In genomic region chr3:115884086-115884485, GRCm38 (mm10) we compare ENCODE assay signal across 24 mouse cellular contexts.
"Had no signal": no experiment of that assay in that cellular context is flagged by ENCODE, and none has a peak within 500 bp of the region (broad histone marks: within the 10 kb centered on the region; RNA-seq: fewer than 3 reads in every experiment).

No protein-coding gene starts in this region.

- ATAC-seq: hindbrain, postnatal 0 days; intestine, embryonic 16.5 days had no signal

- H3K4me1 ChIP-seq: heart, embryonic 12.5 days; limb, embryonic 15.5 days had no signal

- H3K4me2 ChIP-seq: heart, embryonic 12.5 days; hindbrain, embryonic 13.5 days; hindbrain, embryonic 15.5 days; kidney, embryonic 15.5 days; limb, embryonic 13.5 days; limb, embryonic 15.5 days; liver, embryonic 11.5 days had no signal

- H3K4me3 ChIP-seq: gastrocnemius, adult 2 months; heart, embryonic 10.5 days; heart, embryonic 12.5 days; hindbrain, embryonic 13.5 days; hindbrain, embryonic 15.5 days; kidney, embryonic 15.5 days; limb, embryonic 13.5 days; limb, embryonic 15.5 days had no signal

- H3K9me3 ChIP-seq: heart, embryonic 10.5 days; heart, embryonic 12.5 days; hindbrain, embryonic 13.5 days; hindbrain, embryonic 15.5 days; kidney, embryonic 15.5 days; limb, embryonic 13.5 days; limb, embryonic 15.5 days had no signal

- H3K27me3 ChIP-seq: heart, embryonic 12.5 days; hindbrain, embryonic 13.5 days; hindbrain, embryonic 15.5 days; kidney, embryonic 15.5 days; limb, embryonic 13.5 days; limb, embryonic 15.5 days had no signal

- DNase-seq: gastrocnemius, adult 2 months; gastrocnemius, postnatal 10 days; gastrocnemius, postnatal 25 days; heart, adult 18-20 months; heart, postnatal 10 days; kidney, adult 11 months; kidney, adult 2 months; kidney, adult 9 months; kidney, postnatal 14 days; kidney, postnatal 36 days; layer of hippocampus, adult 9-11 months; layer of hippocampus, postnatal 36 days; left cerebral cortex, postnatal 4 days had no signal

- H3K9ac ChIP-seq: heart, embryonic 12.5 days; hindbrain, embryonic 13.5 days; hindbrain, embryonic 15.5 days; kidney, embryonic 15.5 days; limb, embryonic 13.5 days; limb, embryonic 15.5 days had no signal

- H3K27ac ChIP-seq: gastrocnemius, adult 2 months; heart, embryonic 10.5 days; hindbrain, embryonic 13.5 days; hindbrain, embryonic 15.5 days; hindbrain, postnatal 0 days; kidney, embryonic 15.5 days; kidney, postnatal 0 days; limb, embryonic 13.5 days; limb, embryonic 15.5 days had no signal

- H3K36me3 ChIP-seq: heart, embryonic 10.5 days; heart, embryonic 12.5 days; hindbrain, embryonic 13.5 days; hindbrain, embryonic 15.5 days; kidney, embryonic 15.5 days; limb, embryonic 13.5 days; limb, embryonic 15.5 days had no signal
